Mouse (Mus musculus) neural tube, embryonic 15.5 days (tissue): ENCODE results near the gene Aldoart1. TPM values are rescaled to one million over a fixed set of nuclear protein-coding genes. Genes with fewer than 3 reads are reported as not detected.

ENCODE experiments used
- ATAC-seq: fragments of 200-750 bp; cut with Nextera tagmentation; 2 replicates; pipeline ENCODE4 v1.8.0; 2017; ENCODE audit warnings: mild to moderate bottlenecking, moderate TSS enrichment, moderate library complexity; ENCODE audit not compliant: low FRiP score
- H3K27ac ChIP-seq: fragments of 300-500 bp; sonication (generic); replicated peaks from 2 replicates; pipeline ENCODE4 v1.5.1; 2015; ENCODE audit warnings: mild to moderate bottlenecking, inconsistent platforms
- H3K27me3 ChIP-seq: fragments of 300-500 bp; sonication (generic); replicated peaks from 2 replicates; pipeline ENCODE4 v1.6.1; 2015; ENCODE audit warnings: inconsistent platforms
- H3K36me3 ChIP-seq: fragments of 300-500 bp; sonication (generic); 2 replicates; pipeline ENCODE4 v1.6.1; 2015; ENCODE audit warnings: inconsistent platforms
- H3K4me1 ChIP-seq: fragments of 300-500 bp; sonication (generic); 2 replicates; pipeline ENCODE4 v1.6.1; 2015; ENCODE audit warnings: inconsistent platforms
- H3K4me2 ChIP-seq: fragments of 300-500 bp; sonication (generic); 2 replicates; pipeline ENCODE4 v1.6.1; 2015; ENCODE audit warnings: inconsistent platforms, mild to moderate bottlenecking, moderate library complexity
- H3K4me3 ChIP-seq: fragments of 300-500 bp; sonication (generic); replicated peaks from 2 replicates; pipeline ENCODE4 v1.5.1; 2015; ENCODE audit warnings: mild to moderate bottlenecking, inconsistent platforms
- H3K9ac ChIP-seq: fragments of 300-500 bp; sonication (generic); replicated peaks from 2 replicates; pipeline ENCODE4 v1.6.1; 2015; ENCODE audit warnings: mild to moderate bottlenecking, inconsistent platforms
- H3K9me3 ChIP-seq: fragments of 300-500 bp; sonication (generic); replicated peaks from 2 replicates; pipeline ENCODE4 v1.6.1; 2016; ENCODE audit warnings: inconsistent platforms
- WGBS: fragments of 180-500 bp; shearing (Covaris S2); methylation state at CpG from one replicate; pipeline ENCODE4 v1.1.7; 2015; ENCODE audit warnings: mixed read lengths; 5-methylcytosine and 5-hydroxymethylcytosine counted together
- polyA plus RNA-seq: library from polyadenylated mRNA; unstranded; fragments of >200 nt; fragmentation: Nextera tagmentation; extraction: Ambion mirVana; gene quantifications from 2 replicates; pipeline ENCODE4 v1.2.1, GENCODE M21; 2015

Gene Aldoart1
- not detected in 2 replicates for polyA plus RNA-seq

- Histone ChIP-seq H3K27me3 (no peaks in the 10 kb centered on the region), H3K27ac (no peak within 1 kb of the TSS), H3K4me2 (no peak within 1 kb of the TSS), H3K9ac (no peak within 1 kb of the TSS), H3K4me1 (no peaks in the 10 kb centered on the region), H3K9me3 (no peaks in the 10 kb centered on the region), H3K36me3 (no peaks in the 10 kb centered on the region), H3K4me3 (no peak within 1 kb of the TSS)
- 93% methylated on average over 9 of the region's 9 CpGs for WGBS
- ATAC-seq, result no peak
These were observed at the start of gene Aldoart1 for GRCm38 (mm10) chr4:72852534-72852933. TSS of gene Aldoart1 (minus strand) at chr4:72852634.

DNA sequence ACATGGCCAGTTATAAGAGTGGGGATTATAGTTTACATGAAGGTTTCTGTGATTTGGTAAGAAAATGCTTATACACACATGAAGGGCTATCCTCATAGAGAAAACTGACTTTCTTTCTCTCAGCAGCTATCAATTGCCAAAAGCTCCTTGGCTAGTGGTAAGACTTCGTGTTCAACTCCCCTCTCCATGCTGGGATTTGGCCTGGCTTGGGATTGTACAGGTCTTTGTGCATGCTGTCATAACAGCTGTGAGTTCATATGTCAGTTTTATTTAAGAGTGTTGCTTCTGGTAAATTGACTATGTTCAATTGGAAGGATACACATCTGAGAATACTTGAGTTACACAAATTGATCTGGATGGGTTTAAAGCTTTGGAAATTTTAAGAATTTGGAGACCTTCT, 49.1 kb upstream of the Aldoart1 start:
- Histone ChIP-seq H3K4me1 (no peaks in the 10 kb centered on the region), H3K9me3 (no peaks in the 10 kb centered on the region), H3K27me3 (no peaks in the 10 kb centered on the region), H3K27ac (no peak overlapping the region), H3K36me3 (no peaks in the 10 kb centered on the region), H3K9ac (no peak overlapping the region), H3K4me2 (no peak overlapping the region), H3K4me3 (no peak overlapping the region)
- no peak for ATAC-seq
- 68% methylated on average over 1 of the region's 1 CpGs for WGBS

DNA sequence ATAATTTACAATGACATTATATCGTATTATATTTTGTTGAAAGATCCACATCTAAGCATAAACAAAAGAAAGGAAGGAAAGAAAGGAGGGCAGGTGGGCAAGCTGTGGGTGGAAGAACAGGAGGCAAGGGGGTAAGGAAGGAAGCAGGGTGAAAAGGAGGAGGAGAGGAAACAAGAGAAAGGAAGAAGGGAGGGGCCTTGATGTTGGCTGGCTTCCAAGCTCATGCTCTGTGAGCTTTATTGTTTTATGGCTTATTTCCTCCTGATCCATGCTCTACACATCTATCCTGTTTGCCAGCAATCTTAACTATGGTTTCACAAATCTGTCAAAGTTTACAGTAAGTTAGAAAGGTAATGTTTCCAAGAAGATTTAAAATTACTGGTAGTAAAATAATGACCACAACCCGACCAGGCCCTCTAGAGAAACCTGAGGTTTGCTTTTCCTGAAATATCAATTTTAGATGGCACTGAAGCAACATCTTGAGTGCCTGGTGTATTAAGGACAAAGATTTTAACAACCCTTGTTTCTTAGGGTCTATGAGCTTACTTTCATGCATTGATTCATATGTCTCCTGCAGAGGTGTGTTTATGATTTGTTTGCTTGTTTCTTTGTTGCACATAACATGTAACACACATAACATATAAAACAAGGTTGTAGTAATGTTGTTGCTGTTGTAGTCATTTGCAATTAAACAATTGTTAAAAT, 13.1 kb upstream of the Aldoart1 start:
- no peaks in the 10 kb centered on the region for H3K9me3 ChIP-seq
- no peak overlapping the region for H3K9ac ChIP-seq
- no peak for ATAC-seq
- H3K27me3 ChIP-seq, result no peaks in the 10 kb centered on the region
- H3K36me3 ChIP-seq, result no peaks in the 10 kb centered on the region
- H3K27ac ChIP-seq, result no peak overlapping the region
- H3K4me2 ChIP-seq, result no peak overlapping the region
- H3K4me1 ChIP-seq, result no peaks in the 10 kb centered on the region
- no peak overlapping the region for H3K4me3 ChIP-seq
- WGBS, result 62% methylated on average over 2 of the region's 2 CpGs

DNA sequence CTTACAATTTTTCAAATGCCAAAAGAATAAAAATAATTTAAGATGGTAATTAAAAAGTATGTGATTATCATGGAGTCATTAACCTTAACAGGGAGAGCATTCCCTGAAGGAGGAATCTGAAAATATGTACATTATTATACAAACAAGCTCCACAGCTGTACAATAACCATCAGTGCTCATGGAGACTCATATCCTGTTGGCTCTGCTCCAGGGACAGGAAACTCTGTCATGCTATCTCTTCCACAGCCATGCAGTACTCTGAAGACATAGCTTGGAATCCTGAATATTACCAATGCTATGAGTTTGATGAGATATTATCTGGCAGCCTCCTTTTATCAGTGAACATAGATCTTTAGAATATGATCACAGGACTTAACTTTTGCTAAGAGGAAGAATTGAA, 8.2 kb downstream of the Aldoart1 start:
- H3K36me3 ChIP-seq, result no peaks in the 10 kb centered on the region
- no peak overlapping the region for H3K9ac ChIP-seq
- no peak overlapping the region for H3K27ac ChIP-seq
- no peak for ATAC-seq
- no peak overlapping the region for H3K4me2 ChIP-seq
- H3K4me1 ChIP-seq, result no peaks in the 10 kb centered on the region
- no peaks in the 10 kb centered on the region for H3K9me3 ChIP-seq
- H3K27me3 ChIP-seq, result no peaks in the 10 kb centered on the region
- no peak overlapping the region for H3K4me3 ChIP-seq

GRCm38 (mm10) chr4:72843025-72843424, 9.4 kb downstream of the Aldoart1 start:
- Histone ChIP-seq H3K4me1 (no peaks in the 10 kb centered on the region), H3K9me3 (no peaks in the 10 kb centered on the region)
- ATAC-seq, result no peak

DNA sequence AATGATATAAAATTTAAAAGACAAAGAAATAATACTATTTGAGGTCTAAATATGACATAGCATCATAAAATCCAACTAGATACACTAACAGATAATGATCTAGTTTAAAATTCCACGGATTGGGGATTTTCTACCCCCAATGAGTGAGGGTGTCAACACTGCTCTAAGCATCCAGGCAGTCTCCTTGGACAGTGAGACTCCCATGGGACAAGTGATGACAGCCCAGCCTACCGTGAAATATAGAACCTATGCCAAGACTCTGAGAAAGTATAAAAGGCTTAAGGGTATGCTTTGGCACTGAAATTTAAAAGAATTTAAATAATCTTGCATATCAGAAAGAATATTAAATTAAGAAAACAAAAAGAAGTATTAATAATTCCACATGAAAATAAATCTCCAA, 16.0 kb downstream of the Aldoart1 start:
- Histone ChIP-seq H3K9me3 (no peaks in the 10 kb centered on the region), H3K4me2 (no peak overlapping the region), H3K9ac (no peak overlapping the region), H3K36me3 (no peaks in the 10 kb centered on the region), H3K27me3 (no peaks in the 10 kb centered on the region), H3K4me1 (no peaks in the 10 kb centered on the region), H3K27ac (no peak overlapping the region), H3K4me3 (no peak overlapping the region)
- ATAC-seq, result no peak
- 58% methylated on average over 2 of the region's 2 CpGs for WGBS

More at GRCm38 (mm10) chr4:72843025-72843424, 9.4 kb downstream of the Aldoart1 start:
- no peak overlapping the region for H3K9ac ChIP-seq
- no peak overlapping the region for H3K4me3 ChIP-seq
- H3K36me3 ChIP-seq, result no peaks in the 10 kb centered on the region
- H3K4me2 ChIP-seq, result no peak overlapping the region
- no peaks in the 10 kb centered on the region for H3K27me3 ChIP-seq
- H3K27ac ChIP-seq, result no peak overlapping the region

DNA sequence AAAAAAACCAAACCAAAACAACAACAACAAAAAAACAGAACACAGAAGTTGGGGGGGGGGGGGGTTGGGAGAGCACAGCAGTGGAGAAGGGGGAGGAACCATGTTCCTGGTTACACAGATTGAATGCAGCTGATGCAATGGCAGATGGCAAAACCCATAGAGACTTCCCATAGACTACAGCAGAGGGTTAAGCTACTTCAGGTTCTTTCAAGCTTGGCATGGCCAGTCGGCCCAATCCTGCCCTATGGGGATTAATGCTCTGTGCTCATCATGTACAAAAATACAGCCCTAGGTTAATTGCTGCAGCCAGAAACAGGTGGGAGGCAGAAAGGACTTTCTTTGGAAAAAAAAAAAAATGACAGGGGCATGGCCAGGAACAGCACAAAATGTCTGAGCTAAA, 17.0 kb downstream of the Aldoart1 start:
- H3K4me3 ChIP-seq, result no peak overlapping the region
- H3K27me3 ChIP-seq, result no peaks in the 10 kb centered on the region
- ATAC-seq, result no peak
- no peaks in the 10 kb centered on the region for H3K36me3 ChIP-seq
- no peaks in the 10 kb centered on the region for H3K4me1 ChIP-seq
- H3K9me3 ChIP-seq, result no peaks in the 10 kb centered on the region
- no peak overlapping the region for H3K9ac ChIP-seq
- H3K27ac ChIP-seq, result no peak overlapping the region
- H3K4me2 ChIP-seq, result no peak overlapping the region
- whole genome bisulfite sequencing, result 35% methylated on average over 1 of the region's 1 CpGs

DNA sequence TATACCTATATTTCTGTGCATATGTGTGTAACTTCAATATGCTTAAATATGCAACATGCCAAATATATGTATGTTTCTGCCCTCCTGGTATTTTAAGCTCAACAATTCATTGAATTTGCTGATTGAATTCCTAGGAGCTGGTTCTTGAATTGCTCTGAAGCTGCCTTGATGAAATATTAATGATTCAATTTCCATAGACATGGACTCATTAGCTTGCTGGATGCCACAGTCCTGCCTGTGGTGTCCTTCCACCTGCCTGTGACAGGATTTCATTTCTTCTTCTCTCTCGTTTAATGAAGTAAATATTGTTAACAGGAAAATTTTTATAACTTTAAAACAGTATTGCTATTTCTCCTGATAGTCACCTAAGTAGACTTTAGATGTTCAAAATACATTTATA, 51.6 kb downstream of the Aldoart1 start:
- no peak overlapping the region for H3K27ac ChIP-seq
- no peak for ATAC-seq
- H3K9me3 ChIP-seq, result no peaks in the 10 kb centered on the region
- H3K4me2 ChIP-seq, result no peak overlapping the region
- 44% methylated on average over 1 of the region's 1 CpGs for WGBS
- H3K27me3 ChIP-seq, result no peaks in the 10 kb centered on the region
- H3K9ac ChIP-seq, result no peak overlapping the region
- H3K4me1 ChIP-seq, result no peaks in the 10 kb centered on the region
- H3K4me3 ChIP-seq, result no peak overlapping the region
- no peaks in the 10 kb centered on the region for H3K36me3 ChIP-seq
